Mouse (Mus musculus): Measurements from ENCODE around the gene Myl12a.
A peak's percentile ranks its signal among the peaks of the same experiment; 100 is the strongest.

The Myl12a gene

DNA sequence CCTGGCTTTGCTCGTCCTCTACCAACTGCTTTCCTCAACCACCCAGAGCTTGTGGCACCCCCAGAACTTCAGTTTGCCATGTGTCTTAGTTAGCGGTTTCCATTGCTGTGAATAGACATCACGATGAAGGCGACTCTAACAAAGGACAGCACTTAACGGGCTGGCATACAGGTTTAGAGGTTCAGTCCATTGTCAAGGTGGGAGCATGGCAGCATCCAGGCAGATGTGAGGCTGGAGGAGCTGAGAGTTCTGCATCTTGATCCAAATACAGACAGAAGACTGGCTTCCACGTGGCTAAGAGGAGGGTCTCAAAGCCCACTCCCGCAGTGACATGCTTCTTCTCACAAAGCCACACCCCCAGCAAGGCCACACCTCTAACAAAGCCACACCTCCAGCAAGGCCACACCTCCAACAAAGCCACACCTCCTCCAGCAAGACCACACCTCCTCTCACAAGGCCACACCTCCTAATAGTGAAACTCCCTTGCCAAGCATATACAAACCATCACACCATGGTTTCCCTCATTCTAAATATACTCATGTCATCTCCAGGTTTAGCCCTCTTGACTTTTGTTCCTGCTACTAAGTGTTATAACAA is 8.1 kb upstream of the Myl12a start:
- DNase-seq (ENCODE audit: low read depth), result no peak

DNA sequence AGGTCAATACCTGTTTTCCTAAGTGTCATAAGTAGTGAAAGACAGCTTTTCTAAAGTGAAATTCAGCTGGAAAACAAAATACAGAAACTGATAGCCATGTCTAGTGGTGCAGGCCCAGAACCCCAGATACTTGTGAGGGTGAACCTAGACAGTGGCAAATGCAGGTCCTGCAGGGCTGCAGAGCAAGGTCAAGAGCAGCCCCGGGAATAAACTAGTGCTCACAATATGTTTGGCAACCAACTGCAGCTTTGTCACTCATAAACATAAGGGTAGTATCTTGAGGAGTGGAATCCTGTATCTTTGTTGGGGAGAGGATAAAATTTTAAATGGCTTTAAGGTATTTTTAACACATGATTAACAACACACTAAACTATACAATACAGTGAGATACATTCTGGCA is 7.1 kb upstream of the Myl12a start:
- DNase-seq (ENCODE audit: low read depth), result no peak

DNA sequence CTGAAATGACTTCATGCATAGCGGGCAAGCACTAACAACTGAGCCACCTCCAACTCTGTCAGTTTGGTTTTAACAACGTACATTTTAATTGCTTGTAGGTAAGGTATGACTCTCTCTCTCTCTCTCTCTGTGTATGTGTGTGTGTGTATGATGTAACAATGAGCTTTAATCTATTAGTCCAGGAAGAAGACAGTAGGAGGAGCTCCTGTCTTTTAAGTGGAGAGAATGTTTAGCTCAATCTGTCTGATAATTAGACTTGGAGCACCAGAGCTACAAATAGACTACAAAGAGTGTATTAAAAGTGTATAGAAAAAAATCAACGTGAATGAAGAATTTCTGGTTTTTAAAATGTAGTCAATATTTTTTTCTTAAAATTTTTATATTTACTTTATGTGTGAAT is 6.0 kb upstream of the Myl12a start:
- no peak for DNase-seq (ENCODE audit: low read depth)

DNA sequence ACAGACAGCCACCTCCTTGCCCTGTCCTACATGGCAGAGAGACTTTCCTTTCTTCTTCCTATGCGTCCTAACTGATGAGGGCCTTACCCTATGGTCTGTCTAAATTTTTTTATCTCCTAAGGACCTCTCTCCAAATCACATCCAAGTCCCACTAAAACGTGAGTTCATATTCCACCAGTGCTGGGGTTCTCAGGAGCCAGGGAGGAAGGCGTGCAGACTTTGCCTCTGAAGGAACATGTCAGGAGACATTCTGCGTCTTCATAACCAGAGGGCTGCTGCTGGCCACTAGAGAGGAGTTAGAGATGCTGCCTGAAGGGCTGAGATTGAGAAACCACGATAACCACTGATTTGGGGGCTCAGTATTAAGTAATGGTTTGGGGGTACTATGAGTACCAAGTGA is 4.3 kb upstream of the Myl12a start:
- DNase-seq (ENCODE audit: low read depth), result no peak

DNA sequence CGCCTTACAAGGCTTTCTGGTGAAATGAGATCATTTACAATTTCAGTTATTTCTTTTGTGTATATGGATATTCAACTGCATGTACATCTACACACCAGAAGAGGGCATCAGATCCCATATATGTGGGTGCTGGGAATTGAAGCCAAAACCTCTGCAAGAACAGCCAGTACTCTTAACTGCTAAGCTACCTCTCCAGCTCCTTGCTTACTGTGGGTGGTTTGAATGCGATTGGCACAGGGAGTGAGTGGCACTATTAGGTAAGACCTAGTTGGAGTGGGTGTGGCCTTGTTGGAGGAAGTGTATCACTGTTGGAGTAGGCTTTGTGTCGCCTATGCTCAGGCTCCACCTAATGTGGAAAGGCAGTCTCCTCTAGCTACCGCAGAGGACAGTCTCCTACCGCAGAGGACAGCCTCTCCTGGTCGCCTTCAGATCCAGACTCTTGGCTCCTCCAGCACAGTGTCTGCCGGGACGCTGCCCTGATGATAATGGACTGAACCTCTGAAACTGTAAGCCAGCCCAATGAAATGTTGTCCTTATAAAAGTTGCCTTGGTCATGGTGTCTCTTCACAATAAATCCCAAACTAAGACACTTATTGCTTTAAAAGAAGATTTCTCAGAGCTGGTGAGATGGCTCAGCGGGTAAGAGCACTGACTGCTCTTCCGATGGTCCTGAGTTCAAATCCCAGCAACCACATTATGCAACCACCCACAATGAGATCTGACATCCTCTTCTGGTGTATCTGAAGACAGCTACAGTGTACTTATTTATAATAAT is 1.7 kb upstream of the Myl12a start:
- no peak for DNase-seq (ENCODE audit: low read depth)

DNA sequence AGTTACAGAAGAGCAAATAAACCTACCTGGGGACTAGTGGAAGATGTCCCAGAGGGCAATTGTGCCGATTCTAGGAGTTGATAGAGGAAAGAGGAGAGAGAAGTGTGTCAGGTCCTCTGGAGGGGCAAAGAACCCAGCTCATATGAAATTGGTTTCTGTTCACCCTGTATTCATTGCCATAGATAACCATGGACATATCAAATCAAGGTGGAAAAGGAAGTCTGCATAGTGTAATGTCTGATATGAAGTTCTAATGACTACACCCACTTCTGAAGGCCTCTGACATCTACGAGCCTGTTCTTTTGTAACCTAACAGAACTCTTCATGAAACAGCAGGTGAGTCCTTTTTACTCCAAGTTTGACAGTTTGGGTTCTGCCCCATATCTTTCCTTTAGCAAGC is 1.0 kb upstream of the Myl12a start:
- no peak for DNase-seq (ENCODE audit: low read depth)

DNA sequence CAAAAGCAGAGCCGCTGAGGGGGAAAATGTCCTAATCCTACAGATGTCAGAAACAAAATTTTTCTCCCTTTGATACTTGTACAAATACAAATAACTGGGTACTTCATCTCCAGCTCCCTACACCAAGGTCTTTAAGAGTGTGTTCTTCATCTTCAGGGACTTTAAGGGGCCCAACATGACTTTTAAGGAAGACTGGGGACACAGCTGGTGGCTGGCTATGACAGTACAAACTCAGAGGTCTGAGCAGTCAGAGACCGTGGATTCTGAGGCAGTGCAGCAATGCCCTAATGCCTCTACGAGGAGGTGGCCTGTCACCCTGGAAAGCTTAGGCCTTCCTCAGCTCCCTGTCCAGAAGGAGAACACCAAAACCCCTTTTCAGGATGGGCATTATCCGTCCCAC is 434 bp upstream of the Myl12a start:
- DNase-seq (ENCODE audit: low read depth), result no peak

DNA sequence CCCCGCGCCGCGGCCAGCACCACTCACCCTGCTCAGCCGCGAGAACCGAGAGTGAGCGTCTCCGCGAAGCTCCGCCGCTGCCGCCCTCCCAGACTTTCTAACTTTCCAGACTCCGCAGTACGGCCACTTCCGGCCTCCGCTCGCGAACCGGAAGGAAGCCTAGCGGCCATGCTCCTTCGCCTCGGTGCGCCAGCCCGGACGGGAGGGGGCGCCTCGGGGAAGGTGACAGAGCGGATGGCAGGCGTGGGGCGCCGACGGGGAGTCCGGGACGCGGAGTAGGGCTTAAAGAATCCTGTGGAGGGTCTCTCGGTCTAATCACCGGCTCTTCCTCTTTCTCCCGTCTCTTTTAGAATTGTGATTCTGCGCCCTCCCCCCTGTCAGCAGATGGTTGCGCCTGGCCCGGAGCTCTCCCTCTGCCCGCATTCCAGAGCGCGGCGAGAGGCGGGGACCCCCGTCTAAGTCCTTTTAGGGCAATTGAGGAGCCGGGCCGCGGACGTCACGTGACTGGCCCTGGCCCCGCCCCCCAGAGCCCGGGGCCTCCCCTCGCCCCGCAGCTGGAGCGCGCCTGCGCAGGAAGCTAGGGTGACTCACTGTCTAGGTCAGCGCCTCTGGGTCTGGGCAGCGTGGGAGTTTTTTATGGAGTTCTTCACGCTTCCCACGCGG is 466 bp downstream of the Myl12a start, which contains the start of gene Myom1:
Myom1 (plus strand) TSS at position 553 of the 663 bp plus-strand sequence.
- DNase-seq (ENCODE audit: low read depth), result peak; percentile 93

DNA sequence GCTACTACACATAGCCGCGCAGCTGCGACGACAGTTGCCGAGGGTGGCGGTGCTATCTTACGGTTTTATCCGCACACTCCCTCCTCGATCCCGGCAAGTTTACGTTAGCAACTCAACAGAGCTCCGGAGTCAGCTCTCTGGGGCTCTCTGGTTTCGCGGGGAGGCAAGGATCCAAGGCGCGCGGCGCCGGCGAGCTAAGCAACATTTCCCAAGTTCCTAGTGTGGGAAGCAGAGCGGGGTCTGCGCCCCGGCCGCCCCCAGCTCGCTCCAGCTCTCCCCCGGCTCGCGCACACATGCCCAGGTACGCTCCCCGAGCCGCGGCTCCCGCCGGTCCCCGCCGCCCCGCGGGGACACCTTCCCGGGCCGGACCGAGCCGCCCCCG is 988 bp downstream of the Myl12a start:
- DNase-seq (ENCODE audit: low read depth), result no peak

DNA sequence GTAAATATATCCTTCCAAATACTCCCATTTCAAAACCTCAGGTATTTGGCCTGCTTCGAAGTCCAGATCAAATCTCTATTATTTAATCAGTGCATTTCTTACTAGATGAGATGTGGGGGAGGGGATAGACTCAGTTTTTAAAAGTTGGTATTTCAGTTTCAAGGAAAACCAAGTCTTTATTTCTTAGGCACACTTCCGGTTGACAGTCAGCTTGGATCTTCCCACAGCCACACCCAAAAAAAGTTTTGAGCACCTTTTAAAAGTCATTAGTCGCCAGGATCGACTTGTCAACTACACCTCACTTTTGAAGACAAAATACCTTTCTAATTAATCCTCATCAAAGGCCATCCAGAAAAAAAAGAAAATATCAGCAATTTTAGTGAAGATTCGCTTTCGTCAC is 1.6 kb downstream of the Myl12a start:
- DNase-seq (ENCODE audit: low read depth), result no peak

DNA sequence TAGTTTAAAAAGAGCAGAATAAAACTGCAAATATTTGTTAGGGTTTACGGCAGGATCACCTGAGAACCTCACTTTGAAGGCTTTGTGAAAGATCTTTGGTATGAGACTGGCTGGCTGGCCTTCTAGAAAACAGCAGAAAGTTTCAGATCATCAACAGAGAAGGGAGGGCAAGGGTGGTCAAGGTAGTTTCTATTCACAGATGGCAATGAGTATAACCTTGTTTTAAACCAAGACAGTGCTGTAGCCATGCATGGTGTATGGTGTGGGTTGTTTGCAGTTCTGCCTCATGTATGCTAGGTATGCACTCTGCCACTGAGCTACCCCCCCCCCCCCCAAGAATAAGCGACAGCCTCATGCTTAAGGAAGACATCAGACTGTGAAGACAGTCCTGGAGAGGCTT is 2.4 kb downstream of the Myl12a start:
- no peak for DNase-seq (ENCODE audit: low read depth)

DNA sequence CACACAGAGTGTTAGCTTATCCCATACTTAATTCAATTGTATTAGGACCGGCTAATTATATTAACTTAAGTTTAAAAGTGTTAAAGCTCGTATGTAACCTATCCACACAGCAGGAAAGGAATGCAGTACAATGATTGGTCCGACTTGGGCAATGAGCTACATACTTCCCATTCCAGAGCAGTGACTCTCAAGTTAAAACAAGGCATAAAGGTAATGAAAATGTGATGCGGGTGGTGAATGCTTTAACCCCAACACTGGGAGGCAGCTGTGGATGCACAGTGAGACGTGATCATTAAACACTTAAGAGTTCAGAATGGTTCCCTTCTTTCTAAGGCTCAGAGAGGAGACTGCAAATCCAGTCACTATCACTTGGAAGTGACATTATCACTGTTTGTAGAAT is 3.5 kb downstream of the Myl12a start:
- no peak for DNase-seq (ENCODE audit: low read depth)

DNA sequence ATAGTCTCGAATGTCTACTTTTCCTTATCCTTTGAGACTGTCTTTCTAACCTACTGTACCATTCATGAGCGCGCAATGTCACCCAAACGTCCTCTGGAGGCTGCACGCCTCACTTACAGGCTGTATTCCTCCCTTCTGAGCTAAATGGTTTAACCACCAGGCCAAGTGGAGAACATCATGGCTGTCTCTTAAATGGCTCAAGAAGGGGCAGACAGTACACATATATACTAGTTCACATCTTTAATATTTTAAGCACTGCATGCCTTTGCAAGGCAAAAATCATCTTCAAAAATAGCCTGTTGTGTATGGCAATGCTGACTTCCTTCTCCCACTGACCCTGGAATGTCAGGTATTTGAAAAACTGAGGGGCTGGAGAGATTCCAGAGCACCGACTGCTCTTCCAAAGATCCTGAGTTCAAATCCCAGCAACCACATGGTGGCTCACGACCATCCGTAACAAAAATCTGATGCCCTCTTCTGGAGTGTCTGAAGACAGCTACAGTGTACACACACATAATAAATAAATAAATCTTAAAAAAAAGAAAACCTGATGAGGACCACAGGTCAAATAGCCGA is 4.2 kb downstream of the Myl12a start:
- no peak for DNase-seq (ENCODE audit: low read depth)

DNA sequence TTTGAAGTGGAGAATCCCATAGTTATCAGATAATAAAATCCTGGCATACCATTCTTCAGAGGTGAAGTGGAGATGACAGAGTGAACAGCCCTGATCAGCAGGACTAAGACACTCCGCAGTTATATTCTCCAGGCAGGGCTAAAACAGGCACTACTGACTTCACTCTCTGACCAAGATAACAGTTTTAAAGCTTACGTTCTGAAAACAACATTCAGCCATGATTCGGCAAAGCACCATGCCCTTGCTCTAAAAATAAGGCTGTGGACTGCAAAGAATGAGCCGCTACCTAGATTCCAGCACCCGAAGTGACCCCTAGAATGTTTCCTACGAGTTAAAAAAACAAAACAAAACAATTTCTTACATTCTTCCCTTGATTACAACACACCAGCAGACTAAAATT is 4.8 kb downstream of the Myl12a start:
- no peak for DNase-seq (ENCODE audit: low read depth)

DNA sequence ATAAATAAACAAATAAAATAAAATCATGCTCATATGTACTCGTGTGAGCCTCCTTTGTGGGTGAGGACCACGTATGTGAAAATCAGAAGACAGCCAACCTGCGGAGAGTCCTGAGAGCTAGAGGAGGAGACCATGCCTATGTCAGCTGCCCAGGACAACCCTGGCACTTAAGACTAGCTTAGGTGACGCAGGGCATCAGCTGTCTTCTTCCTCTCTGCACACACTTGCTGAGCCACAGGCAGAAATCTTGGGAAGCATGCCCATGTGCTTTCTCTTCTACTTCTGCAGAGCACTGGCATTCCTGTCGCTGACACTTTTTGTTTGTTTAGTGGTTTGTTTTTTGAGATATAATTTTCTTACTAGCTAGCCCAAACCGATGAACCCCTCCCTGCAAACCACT is 7.1 kb downstream of the Myl12a start:
- no peak for DNase-seq (ENCODE audit: low read depth)

DNA sequence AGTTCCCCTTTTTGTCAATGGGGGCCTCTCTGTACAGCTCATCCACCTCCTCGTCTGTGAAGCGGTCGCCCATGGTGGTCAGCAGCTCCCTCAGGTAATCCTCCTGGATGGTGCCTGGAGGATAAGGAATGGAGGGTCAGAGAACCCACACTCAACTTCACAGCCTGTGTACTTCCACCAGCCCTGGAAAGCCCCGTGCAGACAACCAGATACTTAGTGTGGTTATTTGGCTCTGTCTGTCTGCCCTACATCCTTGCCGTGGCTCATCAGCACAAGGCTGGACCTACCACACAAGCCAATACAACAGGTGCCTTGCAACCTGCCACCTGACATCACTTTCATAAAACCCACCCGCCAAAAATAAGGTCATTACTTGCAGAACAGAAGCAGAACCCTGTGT is 8.0 kb downstream of the Myl12a start:
- DNase-seq (ENCODE audit: low read depth), result no peak

DNA sequence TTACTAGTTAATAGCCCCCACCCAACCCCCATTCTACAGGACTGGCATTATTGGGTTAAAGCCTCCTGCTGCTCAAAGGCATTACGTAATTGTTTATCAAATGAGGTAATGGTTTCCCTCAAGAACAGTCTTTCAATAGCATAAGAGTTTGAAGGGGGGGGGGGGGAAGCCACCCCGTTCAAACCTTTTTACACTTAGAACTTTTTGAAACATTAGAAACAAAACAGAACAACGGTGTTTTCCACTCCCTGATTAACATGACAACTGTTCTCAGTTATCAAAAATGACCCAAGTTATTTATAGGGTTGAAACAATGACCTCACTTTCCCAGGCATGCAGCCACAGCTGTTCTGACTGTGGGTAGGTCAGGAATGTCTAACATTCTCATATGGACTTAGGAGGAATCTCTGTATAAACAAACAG is 9.3 kb downstream of the Myl12a start:
- DNase-seq (ENCODE audit: low read depth), result peak; percentile 57

DNA sequence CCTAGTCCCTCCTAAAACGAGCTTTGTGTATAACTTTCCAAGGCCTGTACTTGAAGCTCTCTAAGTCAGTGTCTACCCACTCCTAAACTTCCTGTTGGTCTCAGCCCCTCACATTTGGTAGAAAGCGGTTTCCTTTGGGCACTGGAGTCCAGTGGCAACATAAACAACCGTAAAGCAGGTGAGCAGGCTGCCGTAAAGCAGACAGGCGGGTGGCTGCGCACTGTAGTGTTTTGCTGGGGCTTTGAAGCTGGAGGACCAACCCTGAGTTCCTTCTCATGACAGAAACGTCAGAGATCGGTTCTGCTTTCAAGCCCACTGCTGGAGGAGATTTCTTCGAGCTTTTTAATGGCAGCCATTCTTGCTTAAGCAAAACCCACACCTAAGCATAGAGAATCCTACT is 10.0 kb downstream of the Myl12a start:
- DNase-seq (ENCODE audit: low read depth), result no peak

DNA sequence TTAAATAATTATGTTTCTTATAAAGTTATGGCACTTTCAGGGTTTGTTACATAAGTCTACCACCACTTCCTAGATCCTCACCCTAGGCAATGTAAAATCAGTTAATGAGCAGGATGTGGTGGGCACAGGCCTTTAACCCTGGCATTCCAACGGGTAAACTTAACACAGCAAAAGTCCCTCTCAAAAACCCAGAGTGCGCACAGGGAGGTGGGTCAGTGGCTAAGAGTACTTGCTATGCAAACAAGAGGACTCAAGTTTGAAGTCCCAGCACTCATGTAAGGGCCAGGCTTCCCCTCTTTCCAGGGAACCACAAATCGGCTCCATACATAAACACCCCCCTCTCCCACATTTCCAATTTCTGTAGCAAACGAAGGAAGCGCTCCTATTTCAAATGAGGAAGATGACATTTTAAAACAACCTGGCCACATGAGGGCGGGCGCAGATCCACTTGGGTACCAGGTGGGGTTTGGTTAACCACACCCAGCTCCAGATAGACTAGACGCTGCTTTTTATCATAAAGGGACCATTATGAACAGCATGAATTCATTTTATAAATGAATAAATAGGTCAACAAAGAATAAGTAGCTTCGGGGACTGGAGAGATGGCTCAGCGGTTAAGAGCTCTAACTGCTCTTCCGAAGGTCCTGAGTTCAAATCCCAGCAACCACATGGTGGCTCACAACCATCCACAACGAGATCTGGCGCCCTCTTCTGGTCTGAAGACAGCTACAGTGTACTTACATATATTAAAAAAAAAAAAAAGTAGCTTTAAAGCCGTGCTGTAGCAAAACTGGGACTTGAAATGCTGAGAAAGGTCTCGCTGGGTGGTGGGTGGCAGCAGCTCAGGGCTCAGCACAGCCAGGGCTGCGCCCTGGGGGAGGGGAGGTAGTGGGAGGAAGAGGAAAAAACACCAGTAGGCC is 10.7 kb downstream of the Myl12a start:
- no peak for DNase-seq (ENCODE audit: low read depth)

DNA sequence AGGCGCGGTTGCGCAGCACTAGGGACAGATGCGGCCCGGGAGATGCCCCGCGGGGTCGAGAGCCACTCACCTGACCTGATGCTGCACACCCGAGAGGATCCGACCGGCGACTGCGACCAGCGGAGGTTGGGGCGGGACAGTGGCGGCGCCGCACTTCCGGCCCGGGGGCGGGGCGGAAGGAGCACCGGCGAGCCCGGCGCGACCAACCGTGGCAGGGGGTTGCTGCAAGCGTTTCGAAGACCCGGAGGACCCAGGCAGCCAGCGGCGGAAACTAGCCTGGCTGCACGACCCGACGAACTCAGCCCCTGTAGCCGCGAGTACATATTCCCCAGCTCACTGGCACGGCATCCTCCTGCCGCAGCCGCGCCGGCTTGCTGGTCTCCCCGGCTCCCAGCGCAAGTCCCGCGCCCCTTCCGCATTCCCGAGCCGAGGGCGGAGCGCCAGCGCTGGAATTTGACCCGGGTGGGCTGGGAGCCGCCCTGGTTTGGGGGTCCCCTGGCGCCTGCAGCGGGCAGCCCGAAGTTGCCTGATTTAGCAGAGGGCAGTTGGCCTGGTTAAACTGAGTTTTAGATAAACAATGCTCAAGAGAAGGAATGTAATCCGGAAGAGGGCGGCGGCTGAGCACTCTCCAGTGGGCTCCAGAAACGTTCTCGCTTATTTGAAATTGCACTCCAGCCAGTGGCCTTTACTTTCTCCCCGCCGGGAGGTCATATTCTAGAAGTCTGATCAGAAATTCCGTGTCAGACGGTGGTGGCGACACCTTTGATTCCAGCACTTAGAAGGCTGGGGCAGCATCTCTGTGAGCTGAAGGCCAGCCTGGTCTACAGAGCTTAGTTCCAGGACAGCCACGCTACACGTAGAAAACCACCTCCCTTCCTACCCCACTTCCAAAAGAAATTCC is 12.0 kb downstream of the Myl12a start:
- DNase-seq (ENCODE audit: low read depth), result no peak

DNA sequence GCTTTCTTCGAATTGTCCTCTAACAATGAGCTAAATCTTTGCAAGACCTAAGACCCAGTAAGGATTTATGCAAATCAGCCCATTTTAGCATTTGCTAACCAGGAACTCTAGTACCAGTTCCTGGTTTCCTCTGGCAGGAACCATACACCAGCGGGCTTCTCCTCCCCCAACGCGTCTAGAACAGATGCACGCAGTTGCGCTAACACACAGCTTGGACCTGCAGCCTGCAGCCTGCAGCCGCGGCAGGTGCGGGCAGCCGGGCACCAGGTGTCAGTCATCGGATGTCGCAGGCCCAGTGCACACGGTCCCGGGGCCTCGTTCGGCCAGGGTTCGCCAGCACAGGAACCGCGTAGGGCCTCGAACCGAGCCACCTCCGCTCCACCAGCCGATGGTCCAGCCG is 12.7 kb downstream of the Myl12a start:
- no peak for DNase-seq (ENCODE audit: low read depth)
